Mouse (Mus musculus) cortical plate, adult 2 months (tissue): ENCODE data around the gene Ephb1.

Experiments
- CTCF ChIP-seq: fragments of 200-500 bp; IDR thresholded peaks from 2 replicates; pipeline ENCODE4 v1.5.1; 2011; ENCODE audit warnings: mild to moderate bottlenecking, control low read depth, low read length; ENCODE audit not compliant: insufficient read depth; ENCODE audit errors: extremely low read depth
- POLR2A ChIP-seq: fragments of 200-500 bp; IDR thresholded peaks from 2 replicates; pipeline ENCODE4 v1.6.1; 2011; ENCODE audit warnings: mild to moderate bottlenecking, low read length, control low read depth; ENCODE audit not compliant: insufficient read depth; ENCODE audit errors: extremely low read depth

DNA sequence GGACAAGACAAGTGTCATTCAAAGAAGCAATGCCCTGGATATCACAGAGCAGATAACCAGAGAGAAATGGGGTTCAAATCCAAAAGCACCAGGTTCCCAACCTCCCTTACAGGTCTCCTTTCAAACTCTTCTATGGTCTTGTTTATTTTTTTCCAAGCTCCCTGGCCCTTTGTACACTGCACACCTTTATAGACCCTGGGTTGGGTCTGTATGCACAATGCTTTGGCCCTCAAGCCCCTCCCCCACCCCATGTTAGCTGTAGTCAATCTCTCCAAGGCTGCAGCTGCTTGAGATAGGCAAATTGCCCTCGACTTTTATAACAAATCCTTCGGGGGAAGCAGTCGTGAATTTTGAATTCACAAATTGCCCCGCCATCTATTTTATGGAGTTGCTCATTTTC is 429.7 kb downstream of the Ephb1 start:
- TF ChIP-seq CTCF (no peak), POLR2A (no peak)
